Mouse (Mus musculus) kidney, adult 2 months (tissue): ENCODE measurements at regions not wholly inside any gene's neighbourhood (a gene's known extent, or its start where the extent isn't known, plus 50 kb on each side); places are given as distances from the start of the nearest gene placed in this dataset.

Experiments used
- CTCF ChIP-seq: fragments of 200-500 bp; conservative IDR thresholded peaks from 2 replicates; pipeline ENCODE4 v1.5.1; 2011; ENCODE audit warnings: low read depth, mild to moderate bottlenecking, control low read depth, low read length, moderate library complexity, mixed read lengths; ENCODE audit not compliant: insufficient read depth, insufficient read length
- POLR2A ChIP-seq: fragments of 200-500 bp; IDR thresholded peaks from one replicate; pipeline ENCODE4 v1.6.1; 2011; ENCODE audit warnings: low read depth, low read length, control low read depth

- no peak for TF ChIP-seq CTCF
- TF ChIP-seq POLR2A, result no peak
Measured at GRCm38 (mm10) chr19:36242946-36243345, 105.2 kb upstream of the Pcgf5 start.
